Mouse (Mus musculus) heart, postnatal 0 days (tissue): ENCODE measurements around the gene Cfap43. TPM values are rescaled to one million over a fixed set of nuclear protein-coding genes. Genes with fewer than 3 reads are reported as not detected.

ENCODE experiments used
- ATAC-seq: fragments of 200-750 bp; cut with Nextera tagmentation; 2 replicates; pipeline ENCODE4 v1.8.0; 2017; ENCODE audit warnings: low read depth, moderate number of reproducible peaks, moderate library complexity; ENCODE audit not compliant: insufficient read depth
- DNase-seq: peaks from one replicate; pipeline ENCODE4 v3.0.0-alpha.2; 2016; ENCODE audit warnings: low spot score
- H3K27ac ChIP-seq: fragments of 300-500 bp; sonication (generic); 2 replicates; pipeline ENCODE4 v1.5.1; 2014; ENCODE audit warnings: low read depth, mild to moderate bottlenecking
- H3K27me3 ChIP-seq: fragments of 300-500 bp; sonication (generic); 2 replicates; pipeline ENCODE4 v1.6.1; 2014; ENCODE audit warnings: low read length, mixed read lengths; ENCODE audit not compliant: control insufficient read depth, insufficient read depth
- H3K36me3 ChIP-seq: fragments of 300-500 bp; sonication (generic); replicated peaks from 2 replicates; pipeline ENCODE4 v1.6.1; 2014; ENCODE audit warnings: low read length, mixed read lengths; ENCODE audit not compliant: control insufficient read depth, insufficient read depth
- H3K4me1 ChIP-seq: fragments of 300-500 bp; sonication (generic); 2 replicates; pipeline ENCODE4 v1.6.1; 2014; ENCODE audit warnings: antibody characterized with exemption; ENCODE audit not compliant: control insufficient read depth, insufficient read depth
- H3K4me2 ChIP-seq: fragments of 300-500 bp; sonication (generic); 2 replicates; pipeline ENCODE4 v1.6.1; 2014; ENCODE audit warnings: low read depth, mild to moderate bottlenecking, low read length, moderate library complexity
- H3K4me3 ChIP-seq: fragments of 300-500 bp; sonication (generic); 2 replicates; pipeline ENCODE4 v1.5.1; 2014; ENCODE audit warnings: low read depth, low read length
- H3K9ac ChIP-seq: fragments of 300-500 bp; sonication (generic); replicated peaks from 2 replicates; pipeline ENCODE4 v1.6.1; 2014; ENCODE audit warnings: low read depth, low read length, mixed read lengths
- H3K9me3 ChIP-seq: fragments of 300-500 bp; sonication (generic); replicated peaks from 2 replicates; pipeline ENCODE4 v1.6.1; 2016; ENCODE audit warnings: low read length; ENCODE audit not compliant: control insufficient read depth
- CTCF ChIP-seq: IDR thresholded peaks from 2 replicates; pipeline ENCODE4 v1.5.1; 2016; ENCODE audit warnings: antibody characterized with exemption, control low read depth, low read depth
- EP300 ChIP-seq: IDR thresholded peaks from 2 replicates; pipeline ENCODE4 v1.6.1; 2016; ENCODE audit warnings: antibody characterized with exemption, low read depth
- WGBS: fragments of 180-500 bp; shearing (Covaris S2); extraction: QIAGEN DNeasy Blood & Tissue Kit; methylation state at CpG from one replicate; pipeline ENCODE4 v1.1.7; 2014; 5-methylcytosine and 5-hydroxymethylcytosine counted together
- polyA plus RNA-seq: library from polyadenylated mRNA; unstranded; fragments of >200 nt; fragmentation: Nextera tagmentation; extraction: Ambion mirVana; gene quantifications from 2 replicates; pipeline ENCODE4 v1.2.1, GENCODE M21; 2015
- total RNA-seq: library from RNA; depleted of rRNA; stranded (reverse); fragments of >200 nt; gene quantifications from 2 replicates; pipeline ENCODE4 v1.2.3, GENCODE M21; 2014; ENCODE audit warnings: low replicate concordance; rRNA removed

Cfap43 gene
- total RNA-seq, result 0.08 TPM in 1 of 2 replicates, not detected in the other
- 0.15 and 0.43 TPM in 2 replicates for polyA plus RNA-seq

GRCm38 (mm10) chr19:47919126-47919965 lies at the start of gene Cfap43, which contains the start of gene Itprip:
Gene Cfap43, minus strand, starts transcription at chr19:47919287.
Gene Itprip, minus strand, starts transcription at chr19:47919299.
- H3K4me3 ChIP-seq, result peak within 1 kb of the TSS; percentile 95
- H3K36me3 ChIP-seq, result no peaks in the 10 kb centered on the region
- peak within 1 kb of the TSS; percentile 91 for H3K9ac ChIP-seq
- peak; percentile 38 for TF ChIP-seq CTCF
- TF ChIP-seq EP300, result peak; percentile 84
- peak; percentile 81 for ATAC-seq
- under 1% methylated on average over 48 of the region's 48 CpGs for WGBS
- peak within 1 kb of the TSS; percentile 98 for H3K27ac ChIP-seq
- H3K4me2 ChIP-seq, result peak within 1 kb of the TSS; percentile 86
- peak; percentile 95 for DNase-seq
- no peaks in the 10 kb centered on the region for H3K27me3 ChIP-seq
- no peaks in the 10 kb centered on the region for H3K9me3 ChIP-seq
- peaks cover 8% of the 10 kb centered on the region for H3K4me1 ChIP-seq

GRCm38 (mm10) chr19:47958181-47958580 lies 39.1 kb upstream of the Cfap43 start:
- Histone ChIP-seq H3K9ac (no peak overlapping the region), H3K27ac (no peak overlapping the region), H3K36me3 (no peaks in the 10 kb centered on the region), H3K27me3 (0 out of 2 replicates have a peak, but pooled peaks cover 3% of the 10 kb centered on the region), H3K4me2 (no peak overlapping the region), H3K4me1 (no peaks in the 10 kb centered on the region), H3K4me3 (no peak overlapping the region), H3K9me3 (no peaks in the 10 kb centered on the region)
- ATAC-seq, result no peak
- 66% methylated on average over 13 of the region's 13 CpGs for WGBS
- TF ChIP-seq EP300 (no peak), CTCF (no peak)
- no peak for DNase-seq

- H3K4me1 ChIP-seq, result no peaks in the 10 kb centered on the region
- ATAC-seq (no peak), DNase-seq (no peak)
- H3K9me3 ChIP-seq, result no peaks in the 10 kb centered on the region
- H3K4me2 ChIP-seq, result no peak overlapping the region
- no peaks in the 10 kb centered on the region for H3K36me3 ChIP-seq
- no peak overlapping the region for H3K4me3 ChIP-seq
- no peak overlapping the region for H3K9ac ChIP-seq
- TF ChIP-seq EP300 (no peak), CTCF (no peak)
- 0 out of 2 replicates have a peak, but pooled peaks cover 3% of the 10 kb centered on the region for H3K27me3 ChIP-seq
- H3K27ac ChIP-seq, result no peak overlapping the region
- WGBS, result 82% methylated on average over 9 of the region's 9 CpGs
These were observed 34.1 kb upstream of the Cfap43 start for GRCm38 (mm10) chr19:47953169-47953568.

GRCm38 (mm10) chr19:47950946-47951345 lies 31.9 kb upstream of the Cfap43 start:
- H3K27me3 ChIP-seq, result 0 out of 2 replicates have a peak, but pooled peaks cover 3% of the 10 kb centered on the region
- ATAC-seq, result no peak

GRCm38 (mm10) chr19:47946821-47947465 lies 27.9 kb upstream of the Cfap43 start:
- DNase-seq (peak; percentile 15), ATAC-seq (no peak)
- Histone ChIP-seq H3K4me2 (peak overlapping the region; percentile 53), H3K4me1 (no peaks in the 10 kb centered on the region), H3K4me3 (peak overlapping the region; percentile 22), H3K9me3 (no peaks in the 10 kb centered on the region), H3K9ac (no peak overlapping the region), H3K36me3 (no peaks in the 10 kb centered on the region), H3K27ac (no peak overlapping the region), H3K27me3 (no peaks in the 10 kb centered on the region)
- WGBS, result 41% methylated on average over 23 of the region's 23 CpGs
- TF ChIP-seq EP300, result no peak
- TF ChIP-seq CTCF, result no peak

More at GRCm38 (mm10) chr19:47950946-47951345, 31.9 kb upstream of the Cfap43 start:
- Histone ChIP-seq H3K4me2 (no peak overlapping the region), H3K27ac (no peak overlapping the region), H3K4me3 (no peak overlapping the region), H3K9ac (no peak overlapping the region), H3K9me3 (no peaks in the 10 kb centered on the region), H3K4me1 (no peaks in the 10 kb centered on the region), H3K36me3 (no peaks in the 10 kb centered on the region)
- DNase-seq, result no peak
- no peak for TF ChIP-seq CTCF
- no peak for TF ChIP-seq EP300
- WGBS, result 79% methylated on average over 7 of the region's 7 CpGs
